Mouse (Mus musculus): ENCODE results near the gene Cela2a. TPM values are rescaled to one million over a fixed set of nuclear protein-coding genes. Genes with fewer than 3 reads are reported as not detected.

Cela2a gene
- polyA plus RNA-seq, 1 experiment from 2014 or later = not detected

DNA sequence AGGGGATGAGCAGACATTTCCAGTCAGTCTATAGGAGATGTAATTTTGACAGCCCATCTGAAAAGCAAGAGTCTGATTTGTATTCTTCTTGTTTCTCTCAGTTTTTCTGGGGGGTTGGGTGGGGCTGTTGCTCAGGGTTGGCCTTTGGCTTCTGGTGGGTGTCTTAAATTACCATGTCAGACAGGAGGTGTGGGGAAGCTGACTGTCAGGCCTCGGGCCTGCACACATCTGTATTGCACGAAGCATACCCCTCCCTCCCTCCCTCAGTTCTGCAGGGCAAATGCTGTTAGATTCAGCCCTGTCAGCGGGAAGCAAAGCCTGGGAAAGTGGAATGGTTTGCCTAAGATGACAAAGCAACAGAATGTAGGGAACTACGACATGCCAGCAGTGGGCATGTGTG is 29.0 kb downstream of the Cela2a start:
- no peak overlapping the region for H3K4me3 ChIP-seq (ENCODE audit: low read depth, low read length)
- H3K9ac ChIP-seq (ENCODE audit: low read length) = no peak overlapping the region
- H3K4me2 ChIP-seq = no peak overlapping the region
- ATAC-seq (ENCODE audit: low FRiP score) (no peak), DNase-seq (ENCODE audit: low spot score, missing footprints) (no peak)
- no peaks in the 10 kb centered on the region for H3K27me3 ChIP-seq (ENCODE audit: control insufficient read depth, insufficient read depth, low read length)
- no peaks in the 10 kb centered on the region for H3K36me3 ChIP-seq (ENCODE audit: control insufficient read depth, insufficient read depth, low read length)
- WGBS = 91% methylated on average over 4 of the region's 4 CpGs
- H3K27ac ChIP-seq (ENCODE audit: low read depth, low read length) = no peak overlapping the region
- H3K9me3 ChIP-seq (ENCODE audit: control insufficient read depth, low read length) = no peaks in the 10 kb centered on the region
- H3K4me1 ChIP-seq (ENCODE audit: control insufficient read depth, insufficient read depth, low read length) = peaks cover 3% of the 10 kb centered on the region

DNA sequence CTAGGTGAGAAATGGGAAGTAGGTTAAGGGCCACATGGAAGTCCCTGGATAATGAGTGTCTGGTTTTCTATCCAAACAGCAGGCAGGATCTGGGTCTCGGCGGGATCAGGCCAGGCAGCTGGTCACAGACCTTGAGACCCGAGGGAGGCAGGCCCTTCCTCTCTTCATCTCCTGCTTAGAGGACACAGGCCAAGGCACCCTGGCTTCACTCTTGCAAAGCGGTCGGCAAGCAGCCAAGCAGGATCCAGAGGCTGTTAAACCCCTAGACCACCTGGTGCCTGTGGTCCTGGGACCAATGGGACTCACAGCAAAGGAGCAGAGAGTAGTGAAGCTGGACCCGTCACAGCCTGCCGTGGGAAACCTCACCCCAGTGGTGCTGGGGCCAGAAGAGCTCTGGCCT is 29.6 kb downstream of the Cela2a start:
- Histone ChIP-seq H3K4me3 (ENCODE audit: low read depth, low read length) (no peak overlapping the region), H3K9me3 (ENCODE audit: control insufficient read depth, low read length) (no peaks in the 10 kb centered on the region), H3K27ac (ENCODE audit: low read depth, low read length) (no peak overlapping the region), H3K27me3 (ENCODE audit: control insufficient read depth, insufficient read depth, low read length) (no peaks in the 10 kb centered on the region), H3K36me3 (ENCODE audit: control insufficient read depth, insufficient read depth, low read length) (no peaks in the 10 kb centered on the region), H3K9ac (ENCODE audit: low read length) (no peak overlapping the region), H3K4me2 (no peak overlapping the region), H3K4me1 (ENCODE audit: control insufficient read depth, insufficient read depth, low read length) (peaks cover 3% of the 10 kb centered on the region)
- no peak for ATAC-seq (ENCODE audit: low FRiP score)
- DNase-seq (ENCODE audit: low spot score, missing footprints) = no peak
- WGBS = 85% methylated on average over 7 of the region's 7 CpGs

DNA sequence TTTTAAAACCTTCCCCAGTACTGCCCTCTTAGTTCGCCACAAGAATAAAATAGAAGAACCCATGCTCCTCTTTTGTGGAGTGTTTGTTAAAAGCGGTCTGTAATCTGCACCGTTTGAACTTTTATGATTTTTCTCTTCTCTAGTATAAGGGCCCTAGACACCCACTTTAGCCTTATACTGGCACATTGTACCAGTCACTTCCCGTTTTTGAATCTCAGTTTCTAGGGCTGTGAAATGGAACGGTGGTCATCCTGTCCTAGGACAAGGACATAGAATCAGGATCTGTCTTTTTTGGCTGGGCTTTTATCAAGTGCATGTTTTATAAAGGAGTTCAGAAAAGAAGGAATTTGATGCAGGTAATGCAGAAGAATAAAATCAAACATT is 31.8 kb downstream of the Cela2a start:
- Histone ChIP-seq H3K36me3 (ENCODE audit: control insufficient read depth, insufficient read depth, low read length) (no peaks in the 10 kb centered on the region), H3K4me1 (ENCODE audit: control insufficient read depth, insufficient read depth, low read length) (peaks cover 8% of the 10 kb centered on the region), H3K9me3 (ENCODE audit: control insufficient read depth, low read length) (no peaks in the 10 kb centered on the region), H3K4me2 (peak overlapping the region; percentile 51), H3K4me3 (ENCODE audit: low read depth, low read length) (peak overlapping the region; percentile 78), H3K27ac (ENCODE audit: low read depth, low read length) (peak overlapping the region; percentile 78), H3K27me3 (ENCODE audit: control insufficient read depth, insufficient read depth, low read length) (no peaks in the 10 kb centered on the region), H3K9ac (ENCODE audit: low read length) (peak overlapping the region; percentile 75)
- no peak for ATAC-seq (ENCODE audit: low FRiP score)
- 23% methylated on average over 5 of the region's 5 CpGs for WGBS
- no peak for DNase-seq (ENCODE audit: low spot score, missing footprints)

DNA sequence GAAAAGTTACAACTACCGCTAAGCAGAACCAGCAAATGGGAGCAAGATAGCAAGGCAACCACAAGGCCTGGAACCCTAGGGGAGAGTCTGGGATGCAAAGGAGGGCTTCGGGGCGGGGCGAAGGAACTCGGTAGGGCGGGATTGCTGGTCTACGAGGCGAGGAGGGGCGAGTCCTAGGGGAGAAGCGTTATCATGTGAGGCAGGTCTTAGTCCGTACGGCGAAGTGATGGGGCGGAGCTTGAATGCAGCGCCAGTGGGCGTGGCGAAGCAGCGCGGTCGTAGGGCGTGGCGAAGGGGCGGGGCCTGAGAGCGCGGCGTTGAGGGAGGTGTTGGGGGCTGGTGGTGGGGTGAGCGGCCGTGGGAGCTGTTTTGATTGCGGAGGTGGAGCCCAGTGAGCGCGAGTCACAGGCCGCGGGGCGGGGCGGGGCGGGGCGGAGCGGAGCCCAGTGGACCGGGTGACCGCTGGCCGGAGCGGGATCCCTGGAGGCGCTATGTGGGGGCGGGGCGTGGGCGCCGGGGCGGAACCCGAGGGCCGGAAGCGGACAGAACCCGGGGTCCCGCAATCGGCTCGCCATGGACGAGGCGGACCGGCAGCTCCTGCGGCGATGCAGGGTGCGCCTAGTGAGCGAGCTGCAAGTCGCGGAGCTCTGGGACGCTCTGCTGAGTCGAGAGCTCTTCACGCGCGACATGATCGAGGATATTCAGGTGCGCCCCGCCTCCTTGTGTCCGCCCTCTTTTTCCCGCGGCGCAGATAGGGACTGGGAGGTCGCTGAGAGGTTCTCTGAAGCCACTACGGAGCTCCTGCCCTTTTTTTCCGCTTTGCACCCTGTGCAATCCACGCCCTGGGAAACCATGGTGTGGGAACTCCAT is 32.4 kb downstream of the Cela2a start, which contains the start of gene Casp9:
Casp9 (plus strand) TSS at position 331 of the 870 bp plus-strand sequence.
- peak within 1 kb of the TSS; percentile 78 for H3K4me3 ChIP-seq (ENCODE audit: low read depth, low read length)
- peaks cover 8% of the 10 kb centered on the region for H3K4me1 ChIP-seq (ENCODE audit: control insufficient read depth, insufficient read depth, low read length)
- peak within 1 kb of the TSS; percentile 51 for H3K4me2 ChIP-seq
- H3K36me3 ChIP-seq (ENCODE audit: control insufficient read depth, insufficient read depth, low read length) = no peaks in the 10 kb centered on the region
- under 1% methylated on average over 69 of the region's 80 CpGs for WGBS
- H3K9me3 ChIP-seq (ENCODE audit: control insufficient read depth, low read length) = no peaks in the 10 kb centered on the region
- H3K9ac ChIP-seq (ENCODE audit: low read length) = peak within 1 kb of the TSS; percentile 75
- no peaks in the 10 kb centered on the region for H3K27me3 ChIP-seq (ENCODE audit: control insufficient read depth, insufficient read depth, low read length)
- peak within 1 kb of the TSS; percentile 78 for H3K27ac ChIP-seq (ENCODE audit: low read depth, low read length)
- ATAC-seq (ENCODE audit: low FRiP score) (peak; percentile 81), DNase-seq (ENCODE audit: low spot score, missing footprints) (peak; percentile 100)

DNA sequence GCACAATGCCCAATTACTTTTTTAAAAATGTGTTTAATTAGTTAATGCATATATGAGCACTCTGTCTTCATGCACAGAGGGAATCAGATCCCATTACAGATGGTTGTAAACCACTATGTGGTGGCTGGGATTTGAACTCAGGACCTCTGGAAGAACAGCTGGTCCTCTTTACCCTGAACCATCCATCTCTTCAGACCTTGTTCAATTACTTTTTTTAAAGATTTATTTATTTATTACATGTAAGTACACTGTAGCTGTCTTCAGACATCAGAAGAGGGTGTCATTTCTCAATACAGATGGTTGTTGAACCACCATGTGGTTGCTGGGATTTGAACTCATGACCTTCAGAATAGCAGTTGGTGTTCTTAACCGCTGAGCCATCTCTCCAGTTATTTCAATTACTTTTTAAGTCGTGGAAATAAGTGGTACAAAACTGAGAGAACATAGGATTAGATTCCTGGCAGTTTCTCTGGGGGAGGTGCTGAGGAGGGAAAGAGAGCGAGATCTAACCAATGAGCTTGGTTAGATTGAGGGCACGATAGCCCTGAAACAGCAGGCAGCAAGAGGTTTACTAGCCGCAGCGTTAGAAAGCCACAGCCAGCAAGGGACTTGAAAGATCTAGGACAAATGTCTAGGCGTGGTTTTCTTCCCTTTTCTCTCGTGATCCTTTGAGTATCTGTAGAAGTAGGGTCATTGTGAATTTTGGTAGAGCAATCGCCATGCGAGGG is 33.2 kb downstream of the Cela2a start:
- DNase-seq (ENCODE audit: low spot score, missing footprints) (peak; percentile 86), ATAC-seq (ENCODE audit: low FRiP score) (no peak)
- peak overlapping the region; percentile 51 for H3K4me2 ChIP-seq
- H3K27ac ChIP-seq (ENCODE audit: low read depth, low read length) = peak overlapping the region; percentile 1
- H3K36me3 ChIP-seq (ENCODE audit: control insufficient read depth, insufficient read depth, low read length) = no peaks in the 10 kb centered on the region; the same call in 1 of the 2 replicates
- no peaks in the 10 kb centered on the region for H3K9me3 ChIP-seq (ENCODE audit: control insufficient read depth, low read length)
- peaks cover 8% of the 10 kb centered on the region for H3K4me1 ChIP-seq (ENCODE audit: control insufficient read depth, insufficient read depth, low read length)
- no peaks in the 10 kb centered on the region for H3K27me3 ChIP-seq (ENCODE audit: control insufficient read depth, insufficient read depth, low read length)
- H3K4me3 ChIP-seq (ENCODE audit: low read depth, low read length) = peak overlapping the region; percentile 78
- H3K9ac ChIP-seq (ENCODE audit: low read length) = peak overlapping the region; percentile 22; the same call in 1 of the 2 replicates
- WGBS = 14% methylated on average over 10 of the region's 10 CpGs

DNA sequence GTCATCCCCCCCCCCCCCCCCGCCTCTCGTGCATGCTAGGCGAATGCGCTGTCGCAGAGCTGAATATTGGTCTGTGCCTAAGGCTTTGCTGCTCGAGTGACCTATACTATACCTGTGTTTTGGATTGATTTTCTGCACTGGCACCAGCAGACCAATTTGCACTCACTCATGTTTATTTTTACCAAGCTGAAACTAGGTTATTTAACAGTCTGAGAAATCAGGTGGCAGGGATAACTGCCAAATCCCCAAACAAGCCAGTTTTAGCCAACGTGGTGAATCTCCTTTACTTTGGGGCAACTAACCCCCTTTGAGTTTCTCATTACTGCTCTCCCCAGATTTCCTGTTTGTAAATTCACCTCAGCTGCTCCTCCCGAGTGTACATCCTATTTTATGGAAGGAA is 34.0 kb downstream of the Cela2a start:
- DNase-seq (ENCODE audit: low spot score, missing footprints) (no peak), ATAC-seq (ENCODE audit: low FRiP score) (no peak)
- Histone ChIP-seq H3K4me1 (ENCODE audit: control insufficient read depth, insufficient read depth, low read length) (peaks cover 8% of the 10 kb centered on the region), H3K27ac (ENCODE audit: low read depth, low read length) (no peak overlapping the region), H3K9me3 (ENCODE audit: control insufficient read depth, low read length) (no peaks in the 10 kb centered on the region), H3K9ac (ENCODE audit: low read length) (no peak overlapping the region), H3K36me3 (ENCODE audit: control insufficient read depth, insufficient read depth, low read length) (no peaks in the 10 kb centered on the region; the same call in 1 of the 2 replicates), H3K4me2 (no peak overlapping the region), H3K27me3 (ENCODE audit: control insufficient read depth, insufficient read depth, low read length) (no peaks in the 10 kb centered on the region), H3K4me3 (ENCODE audit: low read depth, low read length) (no peak overlapping the region)
- 88% methylated on average over 8 of the region's 8 CpGs for WGBS

DNA sequence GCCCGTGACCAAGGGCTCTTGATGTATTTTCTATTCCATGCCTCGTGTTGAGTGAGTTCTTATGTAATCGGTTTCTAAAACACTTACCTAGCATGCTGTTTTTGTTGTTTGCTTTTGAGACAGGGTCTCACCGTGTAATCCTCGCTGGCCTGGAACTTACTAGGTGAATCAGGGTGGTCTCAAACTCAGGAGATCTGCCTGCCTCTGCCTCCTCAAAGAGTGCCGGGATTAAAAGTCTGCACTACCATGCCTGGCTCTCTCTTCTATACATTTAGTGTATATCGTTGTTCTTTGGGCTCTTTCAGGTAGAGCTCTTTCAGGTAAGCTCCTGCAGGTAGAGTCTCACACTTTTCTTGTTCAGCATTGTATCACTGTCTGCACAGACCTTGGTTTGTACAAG is 34.5 kb downstream of the Cela2a start:
- Histone ChIP-seq H3K4me1 (ENCODE audit: control insufficient read depth, insufficient read depth, low read length) (peaks cover 8% of the 10 kb centered on the region), H3K27me3 (ENCODE audit: control insufficient read depth, insufficient read depth, low read length) (no peaks in the 10 kb centered on the region), H3K36me3 (ENCODE audit: control insufficient read depth, insufficient read depth, low read length) (no peaks in the 10 kb centered on the region; the same call in 1 of the 2 replicates), H3K4me3 (ENCODE audit: low read depth, low read length) (no peak overlapping the region), H3K9me3 (ENCODE audit: control insufficient read depth, low read length) (no peaks in the 10 kb centered on the region), H3K27ac (ENCODE audit: low read depth, low read length) (no peak overlapping the region), H3K9ac (ENCODE audit: low read length) (no peak overlapping the region), H3K4me2 (no peak overlapping the region)
- ATAC-seq (ENCODE audit: low FRiP score) = no peak
- WGBS = 92% methylated on average over 7 of the region's 7 CpGs
- DNase-seq (ENCODE audit: low spot score, missing footprints) = no peak

DNA sequence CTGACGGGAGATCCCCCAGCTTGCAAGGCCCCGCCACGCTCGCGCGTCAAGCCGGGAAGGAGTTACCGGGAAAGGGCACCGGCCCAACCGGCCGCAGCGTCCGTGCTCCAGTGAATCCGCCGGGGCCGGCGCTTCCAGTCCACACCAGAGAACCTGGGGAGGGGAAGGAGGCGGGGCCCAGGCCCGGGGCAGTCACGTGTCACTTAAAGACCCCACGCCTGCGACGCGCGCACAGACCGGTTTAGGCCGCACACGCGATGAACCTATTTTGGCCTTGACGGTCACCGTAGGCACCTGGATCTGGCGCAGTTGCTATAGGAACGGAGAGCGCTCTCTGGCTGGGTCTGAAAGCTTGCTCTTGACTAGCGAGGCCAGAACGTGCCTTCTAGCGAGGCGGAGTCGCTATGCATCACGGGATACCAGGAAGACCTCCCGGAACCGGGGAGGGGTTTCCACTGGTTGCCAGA is 35.4 kb downstream of the Cela2a start, which contains the start of gene Dnajc16:
Dnajc16 (minus strand) TSS at position 408 of the 467 bp plus-strand sequence.
- Histone ChIP-seq H3K9me3 (ENCODE audit: control insufficient read depth, low read length) (no peaks in the 10 kb centered on the region), H3K36me3 (ENCODE audit: control insufficient read depth, insufficient read depth, low read length) (no peaks in the 10 kb centered on the region; the same call in 1 of the 2 replicates), H3K27me3 (ENCODE audit: control insufficient read depth, insufficient read depth, low read length) (no peaks in the 10 kb centered on the region), H3K27ac (ENCODE audit: low read depth, low read length) (peak within 1 kb of the TSS; percentile 41; the same call in 1 of the 2 replicates), H3K9ac (ENCODE audit: low read length) (peak within 1 kb of the TSS; percentile 91), H3K4me1 (ENCODE audit: control insufficient read depth, insufficient read depth, low read length) (peaks cover 8% of the 10 kb centered on the region), H3K4me2 (peak within 1 kb of the TSS; percentile 76), H3K4me3 (ENCODE audit: low read depth, low read length) (peak within 1 kb of the TSS; percentile 83)
- ATAC-seq (ENCODE audit: low FRiP score) (peak; percentile 92), DNase-seq (ENCODE audit: low spot score, missing footprints) (peak; percentile 99)
- WGBS = under 1% methylated on average over 40 of the region's 42 CpGs
